Mouse (Mus musculus): Measurements from ENCODE around the gene Gabbr2. TPM values are rescaled to one million over a fixed set of nuclear protein-coding genes. Genes with fewer than 3 reads are reported as not detected.
"Not testable (repeated sequence)": the region's sequence is repeated elsewhere in the genome, so short reads cannot be mapped to it uniquely, and the experiment has no call there.

Gene Gabbr2
- polyA plus RNA-seq, 1 experiment from 2014 or later: 0.09 TPM

GRCm38 (mm10) chr4:46635702-46636430 is 355.8 kb downstream of the Gabbr2 start:
- H3K4me3 ChIP-seq (ENCODE audit: low read length): no peak overlapping the region
- no peaks in the 10 kb centered on the region for H3K36me3 ChIP-seq (ENCODE audit: control insufficient read depth, insufficient read depth, low read length)
- 70% methylated on average over 16 of the region's 16 CpGs for WGBS
- no peaks in the 10 kb centered on the region for H3K4me1 ChIP-seq (replicated peaks; ENCODE audit: control insufficient read depth, insufficient read depth, low read length)
- no peak overlapping the region for H3K9ac ChIP-seq (ENCODE audit: low read length)
- ATAC-seq (ENCODE audit: low read depth): no peak
- H3K4me2 ChIP-seq (ENCODE audit: low read depth, low read length): no peak overlapping the region
- H3K27ac ChIP-seq (ENCODE audit: low read length): no peak overlapping the region
- H3K27me3 ChIP-seq (ENCODE audit: control insufficient read depth, insufficient read depth, low read depth, low read length): no peaks in the 10 kb centered on the region
- no peaks in the 10 kb centered on the region for H3K9me3 ChIP-seq (ENCODE audit: control insufficient read depth, low read length)

GRCm38 (mm10) chr4:46634881-46635280 is 356.8 kb downstream of the Gabbr2 start:
- Histone ChIP-seq H3K27ac (ENCODE audit: low read length) (no peak overlapping the region), H3K9me3 (ENCODE audit: control insufficient read depth, low read length) (no peaks in the 10 kb centered on the region), H3K9ac (ENCODE audit: low read length) (no peak overlapping the region), H3K4me3 (ENCODE audit: low read length) (no peak overlapping the region), H3K27me3 (ENCODE audit: control insufficient read depth, insufficient read depth, low read depth, low read length) (no peaks in the 10 kb centered on the region), H3K4me1 (replicated peaks; ENCODE audit: control insufficient read depth, insufficient read depth, low read length) (no peaks in the 10 kb centered on the region), H3K36me3 (ENCODE audit: control insufficient read depth, insufficient read depth, low read length) (no peaks in the 10 kb centered on the region), H3K4me2 (ENCODE audit: low read depth, low read length) (no peak overlapping the region)
- no peak for ATAC-seq (ENCODE audit: low read depth)
- 46% methylated on average over 6 of the region's 6 CpGs for WGBS

GRCm38 (mm10) chr4:46633565-46633964 is 358.1 kb downstream of the Gabbr2 start:
- H3K4me2 ChIP-seq (ENCODE audit: low read depth, low read length); H3K9ac ChIP-seq (ENCODE audit: low read length); H3K27ac ChIP-seq (ENCODE audit: low read length); H3K9me3 ChIP-seq (ENCODE audit: control insufficient read depth, low read length); H3K4me1 ChIP-seq (replicated peaks; ENCODE audit: control insufficient read depth, insufficient read depth, low read length); H3K4me3 ChIP-seq (ENCODE audit: low read length); H3K27me3 ChIP-seq (ENCODE audit: control insufficient read depth, insufficient read depth, low read depth, low read length); H3K36me3 ChIP-seq (ENCODE audit: control insufficient read depth, insufficient read depth, low read length): not testable (repeated sequence)
- ATAC-seq (ENCODE audit: low read depth): peak; percentile 58
- 53% methylated on average over 6 of the region's 6 CpGs for WGBS

GRCm38 (mm10) chr4:46632465-46632864 is 359.2 kb downstream of the Gabbr2 start:
- H3K9ac ChIP-seq (ENCODE audit: low read length): no peak overlapping the region
- no peak overlapping the region for H3K4me2 ChIP-seq (ENCODE audit: low read depth, low read length)
- no peak overlapping the region for H3K4me3 ChIP-seq (ENCODE audit: low read length)
- H3K36me3 ChIP-seq (ENCODE audit: control insufficient read depth, insufficient read depth, low read length): no peaks in the 10 kb centered on the region
- no peak for ATAC-seq (ENCODE audit: low read depth)
- no peaks in the 10 kb centered on the region for H3K9me3 ChIP-seq (ENCODE audit: control insufficient read depth, low read length)
- no peak overlapping the region for H3K27ac ChIP-seq (ENCODE audit: low read length)
- 62% methylated on average over 2 of the region's 2 CpGs for WGBS
- H3K4me1 ChIP-seq (replicated peaks; ENCODE audit: control insufficient read depth, insufficient read depth, low read length): peaks cover 4% of the 10 kb centered on the region
- H3K27me3 ChIP-seq (ENCODE audit: control insufficient read depth, insufficient read depth, low read depth, low read length): no peaks in the 10 kb centered on the region

DNA sequence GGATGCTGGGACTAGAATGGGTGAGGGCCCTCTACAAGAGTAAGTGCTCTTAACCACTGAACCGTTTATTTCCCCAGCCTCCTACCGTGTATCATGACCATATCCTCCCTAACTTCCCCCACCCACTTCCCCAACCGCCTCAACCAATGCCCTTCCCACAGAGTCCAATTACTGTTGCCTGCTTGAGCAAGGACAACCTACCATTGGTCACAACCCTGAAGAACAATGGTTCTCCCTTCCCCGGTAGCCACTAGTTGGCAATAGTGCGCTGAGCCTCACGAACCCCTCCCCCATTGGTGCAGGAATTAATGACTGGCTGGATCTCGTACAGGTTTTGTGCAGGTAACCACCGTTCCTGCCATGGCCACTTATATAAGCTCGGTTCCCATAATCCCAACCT is 361.3 kb downstream of the Gabbr2 start:
- H3K9me3 ChIP-seq (ENCODE audit: control insufficient read depth, low read length): no peaks in the 10 kb centered on the region
- H3K9ac ChIP-seq (ENCODE audit: low read length): no peak overlapping the region
- H3K4me2 ChIP-seq (ENCODE audit: low read depth, low read length): no peak overlapping the region
- H3K27ac ChIP-seq (ENCODE audit: low read length): no peak overlapping the region
- no peaks in the 10 kb centered on the region for H3K27me3 ChIP-seq (ENCODE audit: control insufficient read depth, insufficient read depth, low read depth, low read length)
- WGBS: 54% methylated on average over 9 of the region's 9 CpGs
- H3K4me3 ChIP-seq (ENCODE audit: low read length): no peak overlapping the region
- no peak for ATAC-seq (ENCODE audit: low read depth)
- no peaks in the 10 kb centered on the region for H3K36me3 ChIP-seq (ENCODE audit: control insufficient read depth, insufficient read depth, low read length)
- peaks cover 4% of the 10 kb centered on the region for H3K4me1 ChIP-seq (replicated peaks; ENCODE audit: control insufficient read depth, insufficient read depth, low read length)

DNA sequence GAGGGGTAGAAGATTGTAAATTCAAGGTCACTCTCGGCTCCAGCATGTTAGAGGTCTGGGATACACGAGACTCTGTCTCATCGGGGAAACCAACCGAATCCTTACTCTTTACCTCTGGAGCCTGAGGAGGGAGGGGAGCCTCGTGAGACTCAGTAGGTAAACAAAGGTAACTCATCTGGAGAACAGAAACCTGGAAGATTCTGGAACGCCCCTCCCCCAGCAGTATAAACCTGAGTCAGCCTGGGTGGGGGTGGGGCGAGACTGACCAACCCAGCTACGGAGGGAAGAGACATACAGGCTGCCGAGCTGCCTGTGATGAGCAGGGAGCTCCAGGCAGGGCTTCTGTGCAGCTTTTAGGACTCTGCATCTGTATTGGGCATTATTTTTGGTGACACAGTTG is 362.8 kb downstream of the Gabbr2 start:
- Histone ChIP-seq H3K27me3 (ENCODE audit: control insufficient read depth, insufficient read depth, low read depth, low read length) (no peaks in the 10 kb centered on the region), H3K36me3 (ENCODE audit: control insufficient read depth, insufficient read depth, low read length) (no peaks in the 10 kb centered on the region), H3K9me3 (ENCODE audit: control insufficient read depth, low read length) (no peaks in the 10 kb centered on the region), H3K9ac (ENCODE audit: low read length) (no peak overlapping the region), H3K4me3 (ENCODE audit: low read length) (no peak overlapping the region), H3K4me1 (replicated peaks; ENCODE audit: control insufficient read depth, insufficient read depth, low read length) (peaks cover 4% of the 10 kb centered on the region), H3K4me2 (ENCODE audit: low read depth, low read length) (no peak overlapping the region), H3K27ac (ENCODE audit: low read length) (no peak overlapping the region)
- 29% methylated on average over 9 of the region's 9 CpGs for WGBS
- ATAC-seq (ENCODE audit: low read depth): no peak; the same call in 1 of the 2 replicates

- Histone ChIP-seq H3K27me3 (ENCODE audit: control insufficient read depth, insufficient read depth, low read depth, low read length) (no peaks in the 10 kb centered on the region), H3K4me1 (replicated peaks; ENCODE audit: control insufficient read depth, insufficient read depth, low read length) (peaks cover 4% of the 10 kb centered on the region), H3K9ac (ENCODE audit: low read length) (no peak overlapping the region), H3K36me3 (ENCODE audit: control insufficient read depth, insufficient read depth, low read length) (no peaks in the 10 kb centered on the region), H3K4me3 (ENCODE audit: low read length) (no peak overlapping the region), H3K4me2 (ENCODE audit: low read depth, low read length) (no peak overlapping the region), H3K27ac (ENCODE audit: low read length) (no peak overlapping the region), H3K9me3 (ENCODE audit: control insufficient read depth, low read length) (no peaks in the 10 kb centered on the region)
- ATAC-seq (ENCODE audit: low read depth): no peak
- WGBS: 78% methylated on average over 11 of the region's 11 CpGs
Measured at GRCm38 (mm10) chr4:46628081-46628480, 363.6 kb downstream of the Gabbr2 start.

DNA sequence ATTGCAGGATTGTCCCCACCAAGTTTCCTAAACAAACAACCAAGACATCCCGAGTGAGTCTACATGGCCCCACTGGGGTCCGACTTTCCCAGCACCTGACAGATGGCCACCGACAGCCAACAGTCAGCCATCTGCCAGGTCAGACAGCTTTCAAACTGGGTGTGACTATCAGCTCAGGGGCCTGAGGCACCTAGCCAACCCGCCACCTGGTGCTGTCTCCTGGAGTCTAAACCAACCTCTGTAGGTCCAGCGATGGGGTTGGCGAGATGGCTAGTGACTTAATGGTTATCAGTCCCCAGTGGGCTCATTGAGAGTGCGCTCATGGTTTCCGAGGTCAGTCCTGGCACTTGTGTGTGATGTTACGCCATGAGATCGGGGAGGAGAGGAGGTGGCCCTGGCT is 366.6 kb downstream of the Gabbr2 start:
- Histone ChIP-seq H3K4me1 (replicated peaks; ENCODE audit: control insufficient read depth, insufficient read depth, low read length) (peaks cover 4% of the 10 kb centered on the region), H3K4me3 (ENCODE audit: low read length) (no peak overlapping the region), H3K27ac (ENCODE audit: low read length) (no peak overlapping the region), H3K36me3 (ENCODE audit: control insufficient read depth, insufficient read depth, low read length) (no peaks in the 10 kb centered on the region), H3K4me2 (ENCODE audit: low read depth, low read length) (no peak overlapping the region), H3K9me3 (ENCODE audit: control insufficient read depth, low read length) (no peaks in the 10 kb centered on the region), H3K9ac (ENCODE audit: low read length) (no peak overlapping the region), H3K27me3 (ENCODE audit: control insufficient read depth, insufficient read depth, low read depth, low read length) (no peaks in the 10 kb centered on the region)
- WGBS: 75% methylated on average over 10 of the region's 10 CpGs
- no peak for ATAC-seq (ENCODE audit: low read depth)

GRCm38 (mm10) chr4:46623007-46623406 is 368.7 kb downstream of the Gabbr2 start:
- 60% methylated on average over 5 of the region's 5 CpGs for WGBS
- H3K27ac ChIP-seq (ENCODE audit: low read length): no peak overlapping the region
- ATAC-seq (ENCODE audit: low read depth): 0 out of 2 replicates have a peak, but pooled peaks have one; percentile 53
- no peaks in the 10 kb centered on the region for H3K36me3 ChIP-seq (ENCODE audit: control insufficient read depth, insufficient read depth, low read length)
- H3K27me3 ChIP-seq (ENCODE audit: control insufficient read depth, insufficient read depth, low read depth, low read length): no peaks in the 10 kb centered on the region
- H3K9me3 ChIP-seq (ENCODE audit: control insufficient read depth, low read length): no peaks in the 10 kb centered on the region
- no peak overlapping the region for H3K9ac ChIP-seq (ENCODE audit: low read length)
- H3K4me3 ChIP-seq (ENCODE audit: low read length): no peak overlapping the region
- H3K4me2 ChIP-seq (ENCODE audit: low read depth, low read length): no peak overlapping the region
- no peaks in the 10 kb centered on the region for H3K4me1 ChIP-seq (replicated peaks; ENCODE audit: control insufficient read depth, insufficient read depth, low read length)
